Mouse (Mus musculus) testis, adult 2 months (tissue): ENCODE results near the gene Cacna2d4. TPM values are rescaled to one million over a fixed set of nuclear protein-coding genes. Genes with fewer than 3 reads are reported as not detected.

Experiments
- H3K27ac ChIP-seq: fragments of 200-500 bp; 2 replicates; pipeline ENCODE4 v1.5.1; 2012; ENCODE audit warnings: low read depth, low read length; ENCODE audit not compliant: control insufficient read depth, insufficient read depth
- H3K27me3 ChIP-seq: fragments of 200-500 bp; 2 replicates; pipeline ENCODE4 v1.6.1; 2012; ENCODE audit warnings: mild to moderate bottlenecking, low read length, moderate library complexity; ENCODE audit not compliant: control insufficient read depth, insufficient read depth
- H3K36me3 ChIP-seq: fragments of 200-500 bp; 2 replicates; pipeline ENCODE4 v1.6.1; 2012; ENCODE audit warnings: mild to moderate bottlenecking, low read length; ENCODE audit not compliant: control insufficient read depth, insufficient read depth
- H3K4me1 ChIP-seq: fragments of 200-500 bp; 2 replicates; pipeline ENCODE4 v1.6.1; 2012; ENCODE audit warnings: low read length; ENCODE audit not compliant: control insufficient read depth, insufficient read depth
- H3K4me3 ChIP-seq: fragments of 200-500 bp; 2 replicates; pipeline ENCODE4 v1.5.1; 2012; ENCODE audit warnings: low read depth, mild to moderate bottlenecking, low read length, moderate library complexity, mixed read lengths; ENCODE audit not compliant: control insufficient read depth
- CTCF ChIP-seq: fragments of 200-500 bp; IDR thresholded peaks from 2 replicates; pipeline ENCODE4 v1.5.1; 2012; ENCODE audit warnings: low read depth, mild to moderate bottlenecking, inconsistent platforms, low read length, moderate library complexity; ENCODE audit not compliant: control insufficient read depth, insufficient read depth, insufficient replicate concordance
- POLR2A ChIP-seq: fragments of 200-500 bp; IDR thresholded peaks from 2 replicates; pipeline ENCODE4 v1.6.1; 2012; ENCODE audit warnings: low read depth, mild to moderate bottlenecking, inconsistent platforms, low read length, moderate library complexity; ENCODE audit not compliant: control insufficient read depth
- polyA plus RNA-seq: library from polyadenylated mRNA; depleted of rRNA; stranded (reverse); fragments of >200 nt; gene quantifications from 2 replicates; pipeline ENCODE4 v1.2.3, GENCODE M21; 2012

Gene Cacna2d4
- polyA plus RNA-seq, 1 experiment = 0.05 TPM

DNA sequence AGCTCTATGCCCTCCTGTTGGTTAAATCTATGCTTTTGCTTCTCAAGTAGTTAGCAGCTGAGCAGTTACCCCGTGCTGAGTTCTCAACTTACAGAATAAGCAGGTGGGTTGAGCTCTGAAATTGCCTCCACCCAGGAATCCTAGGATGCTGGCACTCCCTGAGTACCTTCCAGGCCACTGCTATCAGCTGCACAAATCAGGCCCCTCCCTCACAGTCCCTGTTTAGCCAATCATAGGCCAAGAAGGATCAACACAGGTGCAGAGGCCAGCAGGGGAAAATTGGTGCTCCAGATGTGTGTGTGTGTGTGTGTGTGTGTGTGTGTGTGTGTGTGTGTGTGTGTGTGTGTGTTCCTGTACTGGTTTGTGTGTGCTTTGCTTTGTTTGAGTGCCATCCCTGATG lies 95.8 kb downstream of the Cacna2d4 start:
- no peaks in the 10 kb centered on the region for H3K27me3 ChIP-seq
- no peak for TF ChIP-seq CTCF
- no peak for TF ChIP-seq POLR2A
- H3K36me3 ChIP-seq = no peaks in the 10 kb centered on the region
- H3K4me1 ChIP-seq = peaks cover 5% of the 10 kb centered on the region
- H3K4me3 ChIP-seq = no peak overlapping the region
- H3K27ac ChIP-seq = no peak overlapping the region

DNA sequence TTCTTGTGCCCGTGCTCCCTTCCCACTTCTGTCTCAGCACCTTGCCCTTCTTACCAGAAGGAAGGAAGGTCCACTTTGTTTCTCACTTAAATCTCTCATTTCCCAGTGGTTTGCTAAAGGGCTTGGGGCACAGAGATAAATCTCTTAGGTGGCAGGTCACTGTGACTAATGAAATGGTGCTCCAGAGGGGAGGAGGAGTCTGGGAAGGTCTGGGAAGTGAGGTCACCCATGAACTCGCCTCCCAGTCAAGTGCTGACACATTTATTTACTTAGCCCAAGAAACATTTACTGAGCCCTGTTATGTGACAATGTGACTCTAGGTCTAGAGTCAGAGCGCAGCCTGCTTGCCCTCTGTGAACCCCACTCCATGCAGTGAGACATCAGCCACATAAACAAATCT lies 96.9 kb downstream of the Cacna2d4 start:
- Histone ChIP-seq H3K4me1 (peaks cover 5% of the 10 kb centered on the region), H3K27ac (no peak overlapping the region), H3K36me3 (no peaks in the 10 kb centered on the region), H3K27me3 (no peaks in the 10 kb centered on the region), H3K4me3 (no peak overlapping the region)
- TF ChIP-seq POLR2A = no peak

DNA sequence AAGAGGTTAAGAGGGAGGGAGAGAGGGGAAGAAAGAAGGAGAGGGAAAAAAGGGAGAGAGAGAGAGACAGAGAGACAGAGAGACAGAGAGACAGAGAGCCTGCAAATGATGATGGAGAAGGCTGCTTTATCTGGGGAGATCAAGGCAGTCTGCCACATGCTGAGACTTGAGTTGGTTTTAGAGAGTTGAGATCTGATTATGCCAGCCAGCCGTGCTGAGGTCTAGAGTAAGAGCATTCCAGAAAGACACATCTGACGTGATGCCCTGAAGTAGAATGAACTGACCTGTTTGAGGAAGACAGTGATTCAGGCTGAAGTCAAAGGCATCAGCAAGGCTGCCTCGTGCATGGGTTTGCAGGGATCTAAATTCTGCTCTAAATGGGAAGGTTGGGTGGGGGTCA lies 97.5 kb downstream of the Cacna2d4 start:
- no peak overlapping the region for H3K4me3 ChIP-seq
- H3K4me1 ChIP-seq = peaks cover 5% of the 10 kb centered on the region
- H3K27me3 ChIP-seq = no peaks in the 10 kb centered on the region
- H3K27ac ChIP-seq = no peak overlapping the region
- no peaks in the 10 kb centered on the region for H3K36me3 ChIP-seq
- no peak for TF ChIP-seq CTCF

DNA sequence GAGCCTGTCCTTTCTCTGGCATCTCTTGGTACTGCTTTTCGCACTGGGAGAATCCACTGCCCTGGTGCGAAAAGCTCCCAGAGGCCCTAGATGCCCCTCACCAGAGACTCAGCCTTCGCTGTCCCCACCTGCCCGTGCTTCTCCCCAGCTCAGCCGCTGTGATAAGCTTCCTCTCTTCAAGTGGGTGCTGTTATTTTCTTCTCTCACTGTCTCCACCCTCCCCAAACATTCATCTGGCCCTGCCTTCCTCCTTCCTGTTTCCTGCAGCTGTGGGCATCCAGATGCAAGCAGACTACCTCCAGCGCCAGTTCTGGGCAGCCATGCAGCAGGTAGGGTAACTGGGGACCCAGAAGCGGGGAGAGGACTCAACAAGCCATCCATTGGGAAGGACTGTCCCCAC lies 99.8 kb downstream of the Cacna2d4 start:
- Histone ChIP-seq H3K4me3 (no peak overlapping the region), H3K4me1 (no peaks in the 10 kb centered on the region), H3K27ac (no peak overlapping the region), H3K36me3 (no peaks in the 10 kb centered on the region), H3K27me3 (no peaks in the 10 kb centered on the region)
- no peak for TF ChIP-seq POLR2A
- TF ChIP-seq CTCF = no peak

DNA sequence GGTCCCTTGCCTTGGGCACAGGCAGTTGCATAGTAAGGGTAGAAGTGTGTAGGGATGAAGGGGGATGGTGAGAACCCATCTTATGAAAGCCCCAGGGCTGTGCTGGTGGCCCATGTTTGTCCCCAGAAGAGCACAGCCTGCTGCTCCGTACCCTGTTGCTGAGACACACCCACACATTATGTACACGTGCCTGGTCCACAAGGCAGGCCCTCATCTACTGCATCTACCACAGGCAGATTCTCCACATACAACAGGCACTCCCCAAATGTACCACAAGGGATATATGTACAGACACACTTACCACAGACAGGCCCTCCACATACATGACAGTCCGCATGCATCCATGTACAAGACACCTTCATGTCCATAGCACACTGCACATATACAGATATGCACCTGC lies 101.0 kb downstream of the Cacna2d4 start:
- TF ChIP-seq POLR2A = no peak
- TF ChIP-seq CTCF = no peak
- Histone ChIP-seq H3K36me3 (no peaks in the 10 kb centered on the region), H3K4me1 (no peaks in the 10 kb centered on the region), H3K27ac (no peak overlapping the region), H3K27me3 (no peaks in the 10 kb centered on the region), H3K4me3 (no peak overlapping the region)

DNA sequence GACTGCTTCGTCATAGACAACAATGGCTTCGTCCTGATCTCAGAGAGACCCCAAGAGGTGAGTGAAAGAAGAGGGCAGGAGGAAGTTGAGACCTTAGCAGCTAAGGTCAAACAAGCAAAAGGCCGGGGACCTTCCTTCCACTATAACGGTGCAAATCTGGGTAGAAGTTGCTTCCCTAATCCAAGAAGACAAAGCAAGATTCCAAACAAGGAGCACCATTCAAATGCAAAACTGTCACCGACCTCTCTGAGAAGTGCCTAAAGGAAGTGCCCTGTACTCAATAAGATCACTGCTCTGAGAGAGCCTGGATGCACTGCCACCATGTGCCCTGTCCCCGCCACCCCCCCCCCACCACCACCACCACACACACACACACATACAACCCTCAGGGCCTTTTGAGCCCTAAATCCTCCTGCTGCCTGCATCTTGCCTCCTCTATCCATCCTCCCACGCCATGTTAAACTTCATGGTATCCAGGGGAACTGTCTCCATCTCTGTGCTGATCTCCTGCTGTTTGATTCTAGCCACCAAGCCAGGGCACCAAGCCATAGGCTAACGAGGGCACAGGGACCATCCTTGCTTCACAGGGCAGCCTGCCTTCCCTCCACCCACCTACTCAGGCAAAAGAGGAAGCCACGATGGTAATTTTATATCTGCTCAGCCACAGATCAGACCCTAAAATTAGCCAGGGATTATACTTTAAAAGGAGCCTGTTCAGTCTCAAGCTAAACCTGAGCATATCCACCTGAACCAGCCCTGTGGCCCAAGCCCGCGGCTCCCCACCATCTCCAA lies 102.0 kb downstream of the Cacna2d4 start:
- Histone ChIP-seq H3K4me3 (no peak overlapping the region), H3K27me3 (no peaks in the 10 kb centered on the region), H3K27ac (no peak overlapping the region), H3K36me3 (no peaks in the 10 kb centered on the region), H3K4me1 (no peaks in the 10 kb centered on the region)
- TF ChIP-seq CTCF = no peak
- no peak for TF ChIP-seq POLR2A

DNA sequence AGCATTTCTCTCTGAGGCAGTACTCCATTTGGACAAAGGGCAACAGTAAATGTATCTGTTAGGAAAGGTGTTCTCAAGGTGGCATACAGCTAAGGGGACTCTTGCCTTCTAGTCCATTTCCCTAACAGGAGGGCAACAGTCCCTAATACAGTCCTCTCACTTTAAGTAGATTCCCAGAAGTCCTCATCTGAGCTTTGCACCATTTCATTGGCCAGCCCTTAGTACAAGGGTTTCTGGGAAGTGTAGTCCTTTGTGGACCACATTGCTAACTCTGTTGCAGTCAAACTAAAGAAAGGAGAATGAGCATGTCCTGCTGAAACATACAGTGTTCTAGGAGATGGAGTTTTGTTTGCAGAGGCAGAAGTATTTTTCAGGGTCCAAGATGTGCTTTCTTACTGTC lies 105.1 kb downstream of the Cacna2d4 start:
- no peaks in the 10 kb centered on the region for H3K4me1 ChIP-seq
- H3K27me3 ChIP-seq = no peaks in the 10 kb centered on the region
- TF ChIP-seq CTCF (no peak), POLR2A (no peak)
- H3K4me3 ChIP-seq = no peak overlapping the region
- no peaks in the 10 kb centered on the region for H3K36me3 ChIP-seq
- no peak overlapping the region for H3K27ac ChIP-seq

DNA sequence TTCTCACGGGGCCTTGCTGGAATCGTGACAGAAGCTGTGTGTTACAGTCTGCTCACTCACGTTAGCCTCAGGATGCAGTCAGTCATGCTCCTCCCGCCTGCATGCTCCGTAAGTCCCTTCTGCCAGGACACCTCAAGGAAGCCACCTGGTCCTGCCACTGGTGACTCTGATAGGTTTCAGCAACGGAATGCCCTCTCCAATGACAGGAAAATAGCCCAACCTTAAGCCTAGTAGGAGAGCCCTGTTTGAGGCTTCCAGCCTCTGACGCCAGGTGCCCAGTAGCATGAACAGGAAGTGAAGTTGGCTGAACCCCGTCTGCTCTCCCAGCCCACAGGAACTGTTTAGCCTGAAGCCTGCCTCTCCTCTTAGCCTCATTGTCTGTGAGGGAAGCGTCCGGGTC lies 109.9 kb downstream of the Cacna2d4 start:
- Histone ChIP-seq H3K27ac (no peak overlapping the region), H3K27me3 (no peaks in the 10 kb centered on the region), H3K4me1 (peaks cover 3% of the 10 kb centered on the region; the same call in 1 of the 2 replicates), H3K4me3 (no peak overlapping the region), H3K36me3 (no peaks in the 10 kb centered on the region)
- TF ChIP-seq CTCF (no peak), POLR2A (no peak)
